Mouse (Mus musculus) megakaryocyte-erythroid progenitor cell, adult 5 weeks (primary cell): Measurements from ENCODE around the gene Cyp2c68. TPM values are rescaled to one million over a fixed set of nuclear protein-coding genes. Genes with fewer than 3 reads are reported as not detected.

ENCODE experiments used
- polyA plus RNA-seq: library from polyadenylated mRNA; stranded (reverse); fragments of >175 nt; gene quantifications from 2 replicates; pipeline ENCODE4 v1.2.3, GENCODE M21; 2012

Gene Cyp2c68
- not detected in 2 replicates for polyA plus RNA-seq

DNA sequence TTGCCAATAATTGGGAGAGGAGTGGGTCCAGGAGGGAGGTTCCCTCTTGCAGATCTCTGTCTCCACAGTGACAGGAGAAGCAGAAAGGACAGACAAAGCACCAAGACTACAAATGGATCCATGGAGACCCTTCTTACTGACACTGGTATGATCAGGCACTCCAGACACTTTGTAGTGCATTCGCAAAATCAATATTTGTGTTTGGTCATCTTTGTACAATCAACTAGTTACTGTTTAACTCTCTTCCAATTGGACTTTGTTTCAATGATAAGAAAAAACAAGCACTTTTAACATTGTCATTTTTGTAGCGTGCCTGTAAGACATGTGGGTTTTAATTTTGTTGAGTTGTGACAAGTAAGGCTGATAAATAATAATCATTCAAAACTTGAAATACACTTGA lies at the start of gene Cyp2c68:
Gene Cyp2c68, minus strand, starts transcription at position 135 of the 400 bp plus-strand sequence.

DNA sequence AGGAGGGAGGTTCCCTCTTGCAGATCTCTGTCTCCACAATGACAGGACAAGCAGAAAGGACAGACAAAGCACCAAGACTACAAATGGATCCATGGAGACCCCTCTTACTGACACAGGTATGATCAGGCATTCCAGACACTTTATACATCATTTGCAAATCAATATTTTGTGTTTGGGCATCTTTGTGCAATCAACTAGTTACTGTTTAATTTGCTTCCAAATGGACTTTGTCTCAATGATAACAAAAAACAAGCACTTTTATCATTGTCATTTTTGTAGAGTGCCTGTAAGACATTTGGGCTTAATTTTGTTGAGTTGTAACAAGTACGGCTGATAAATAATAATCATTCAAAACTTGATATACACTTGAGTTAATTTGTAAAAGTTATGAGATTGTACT lies 91.9 kb downstream of the Cyp2c68 start, which contains the start of gene Cyp2c67:
Gene Cyp2c67, minus strand, starts transcription at position 114 of the 400 bp plus-strand sequence.

Other genes with a start within 250 kb of the Cyp2c68 start
- not detected in 2 replicates for gene Cyp2c39, start 230.2 kb downstream of the Cyp2c68 start, polyA plus RNA-seq
- not detected in 2 replicates for gene Cyp2c67, start 92.0 kb downstream of the Cyp2c68 start, polyA plus RNA-seq
- gene Cyp2c40, start 71.8 kb upstream of the Cyp2c68 start, polyA plus RNA-seq = not detected in 2 replicates
- gene Cyp2c69, start 145.7 kb upstream of the Cyp2c68 start, polyA plus RNA-seq = not detected in 2 replicates